Mouse (Mus musculus): ENCODE measurements at regions not wholly inside any gene's neighbourhood (a gene's known extent, or its start where the extent isn't known, plus 50 kb on each side); places are given as distances from the start of the nearest gene placed in this dataset.

- H3K4me3 ChIP-seq (replicated peaks in 1 of 3; ENCODE audit: low read depth in 2 of 3, low read length in 2 of 3, poor library complexity in 1 of 3) = no peak overlapping the region
- in situ Hi-C loops (cut with MboI; ENCODE audit: low pct_ligation_motif_present, low pct_unique_long_range_greater_than_20kb, low sequenced_read_pairs) = no loop called here
These were observed 68.1 kb upstream of the Kazn start for GRCm38 (mm10) chr4:142307321-142307720.

GRCm38 (mm10) chr4:142306076-142306475, 66.9 kb upstream of the Kazn start:
- no peak for DNase-seq (ENCODE audit: extremely low read depth)
- TF ChIP-seq BHLHE40 (IDR thresholded peaks at IDR 0.05; ENCODE audit: low read depth, low read length) (no peak), CHD1 (IDR thresholded peaks at IDR 0.05; ENCODE audit: low read depth, low read length) (no peak), SIN3A (IDR thresholded peaks at IDR 0.05; ENCODE audit: low read length) (no peak), POLR2A (IDR thresholded peaks at IDR 0.05; ENCODE audit: low read depth, low read length) (no peak), TCF12 (IDR thresholded peaks at IDR 0.05; ENCODE audit: low read depth, low read length) (no peak), ZNF384 (IDR thresholded peaks at IDR 0.05; ENCODE audit: low read depth, low read length) (no peak), ZMIZ1 (IDR thresholded peaks at IDR 0.05; ENCODE audit: low read depth, low read length) (no peak), USF1 (IDR thresholded peaks at IDR 0.05; ENCODE audit: low read depth, low read length) (no peak), MEF2A (IDR thresholded peaks at IDR 0.05; ENCODE audit: borderline replicate concordance, low read depth, low read length) (no peak), JUND (conservative IDR thresholded peaks at IDR 0.05; ENCODE audit: low read depth, low read length) (no peak), IRF4 (IDR thresholded peaks at IDR 0.05; ENCODE audit: low read depth, low read length) (no peak), JUN (IDR thresholded peaks at IDR 0.05; ENCODE audit: insufficient read depth, low read depth, low read length) (no peak), CHD2 (IDR thresholded peaks at IDR 0.05; ENCODE audit: low read length) (no peak), RAD21 (IDR thresholded peaks at IDR 0.05; ENCODE audit: low read depth, low read length) (no peak), MAFK (IDR thresholded peaks at IDR 0.05; ENCODE audit: insufficient replicate concordance, low read length) (no peak), SMC3 (IDR thresholded peaks at IDR 0.05; ENCODE audit: low read depth, low read length) (no peak), CTCF (conservative IDR thresholded peaks at IDR 0.05 in 1 of 2, IDR thresholded peaks at IDR 0.05 in 1 of 2; ENCODE audit: low read depth in 2 of 2, low read length in 2 of 2) (no peak), KAT2A (IDR thresholded peaks at IDR 0.05; ENCODE audit: insufficient replicate concordance, low read length) (no peak), MXI1 (IDR thresholded peaks at IDR 0.05; ENCODE audit: low read depth, low read length) (no peak)
- Histone ChIP-seq H3K79me2 (replicated peaks; ENCODE audit: control insufficient read depth, extremely low read depth, insufficient read depth, poor library complexity, severe bottlenecking) (no peaks in the 10 kb centered on the region), H3K36me3 (replicated peaks in 1 of 2; ENCODE audit: control insufficient read depth in 1 of 2, insufficient read depth in 1 of 2, low read length in 1 of 2) (no peaks in the 10 kb centered on the region), H3K4me1 (ENCODE audit: control insufficient read depth in 1 of 2, insufficient read depth in 2 of 2) (no peaks in the 10 kb centered on the region; a peak in 1 of 4 replicates), H3K27me3 (replicated peaks) (peaks cover 1% of the 10 kb centered on the region), H3K9ac (ENCODE audit: insufficient read depth, low read depth) (no peak overlapping the region), H3K4me3 (replicated peaks in 1 of 3; ENCODE audit: low read depth in 2 of 3, low read length in 2 of 3, poor library complexity in 1 of 3) (no peak overlapping the region), H3K4me2 (ENCODE audit: insufficient read depth, low read depth, poor library complexity, severe bottlenecking) (no peak overlapping the region), H3K27ac (ENCODE audit: insufficient read depth, low read depth) (no peak overlapping the region), H3K9me3 (replicated peaks; ENCODE audit: low read length) (peaks cover 52% of the 10 kb centered on the region)
- dilution Hi-C loops (cut with MboI; ENCODE audit: extremely low pct_ligation_motif_present, extremely low pct_unique_long_range_greater_than_20kb, low sequenced_read_pairs) (no loop called here), in situ Hi-C loops (cut with MboI; ENCODE audit: low pct_ligation_motif_present, low pct_unique_long_range_greater_than_20kb, low sequenced_read_pairs) (no loop called here)

More at GRCm38 (mm10) chr4:142307321-142307720, 68.1 kb upstream of the Kazn start:
- no peaks in the 10 kb centered on the region for H3K36me3 ChIP-seq (replicated peaks in 1 of 2; ENCODE audit: control insufficient read depth in 1 of 2, insufficient read depth in 1 of 2, low read length in 1 of 2)
- no peaks in the 10 kb centered on the region; a peak in 1 of 4 replicates for H3K4me1 ChIP-seq (ENCODE audit: control insufficient read depth in 1 of 2, insufficient read depth in 2 of 2)
- dilution Hi-C loops (cut with MboI; ENCODE audit: extremely low pct_ligation_motif_present, extremely low pct_unique_long_range_greater_than_20kb, low sequenced_read_pairs) = no loop called here
- no peak for TF ChIP-seq IRF4 (IDR thresholded peaks at IDR 0.05; ENCODE audit: low read depth, low read length)
- no peak overlapping the region for H3K27ac ChIP-seq (ENCODE audit: insufficient read depth, low read depth)
- no peak for DNase-seq (ENCODE audit: extremely low read depth)
- H3K9me3 ChIP-seq (replicated peaks; ENCODE audit: low read length) = peaks cover 52% of the 10 kb centered on the region
- H3K4me2 ChIP-seq (ENCODE audit: insufficient read depth, low read depth, poor library complexity, severe bottlenecking) = no peak overlapping the region
- H3K9ac ChIP-seq (ENCODE audit: insufficient read depth, low read depth) = no peak overlapping the region
- H3K27me3 ChIP-seq (replicated peaks) = no peaks in the 10 kb centered on the region
- H3K79me2 ChIP-seq (replicated peaks; ENCODE audit: control insufficient read depth, extremely low read depth, insufficient read depth, poor library complexity, severe bottlenecking) = no peaks in the 10 kb centered on the region

Data from CH12.LX (cell line).